Mouse (Mus musculus) mouse embryonic stem cell (cell line): ENCODE data around the gene Rsph3a.
"Not testable (repeated sequence)": the region's sequence is repeated elsewhere in the genome, so short reads cannot be mapped to it uniquely, and the experiment has no call there.

Source experiments
- in situ Hi-C, 2 experiments: fragments of 300-500 bp; cut with MboI; formaldehyde crosslinking; loops; 1 replicate in 1 of 2; 3 replicates in 1 of 2; pipeline ENCODE4 v1.14.3; 2019 to 2020; ENCODE audit warnings: low sequenced_read_pairs in 2 of 2, low pct_unique_long_range_greater_than_20kb in 1 of 2, mixed read lengths in 1 of 2; ENCODE audit not compliant: unreplicated experiment in 1 of 2

Rsph3a gene

DNA sequence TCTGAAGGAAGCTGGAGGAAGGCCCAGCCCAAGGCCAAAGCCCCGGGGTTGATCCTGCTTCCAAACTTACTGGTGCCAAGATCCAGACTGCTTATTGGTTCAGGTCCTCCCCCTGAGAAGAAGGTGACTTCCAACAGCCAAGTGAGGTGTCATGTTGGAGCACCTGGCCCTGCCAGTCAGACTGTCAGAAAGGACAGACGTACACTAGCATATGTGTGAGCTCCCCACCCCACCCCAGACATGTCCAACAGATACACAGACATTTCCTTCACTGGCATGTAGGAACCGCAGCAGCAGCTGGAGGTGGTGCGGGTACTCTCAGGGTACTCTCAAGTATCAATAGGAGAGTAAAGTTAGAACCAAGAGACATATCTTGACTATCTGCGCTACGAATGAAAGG, 61.4 kb downstream of the Rsph3a start:
- in situ Hi-C loops = not testable (repeated sequence)

- in situ Hi-C loops = not testable (repeated sequence)
Observed at GRCm38 (mm10) chr17:8009565-8009964, 64.2 kb downstream of the Rsph3a start.

- in situ Hi-C loops = not testable (repeated sequence)
Observed at GRCm38 (mm10) chr17:8013974-8014373, 68.6 kb downstream of the Rsph3a start.

DNA sequence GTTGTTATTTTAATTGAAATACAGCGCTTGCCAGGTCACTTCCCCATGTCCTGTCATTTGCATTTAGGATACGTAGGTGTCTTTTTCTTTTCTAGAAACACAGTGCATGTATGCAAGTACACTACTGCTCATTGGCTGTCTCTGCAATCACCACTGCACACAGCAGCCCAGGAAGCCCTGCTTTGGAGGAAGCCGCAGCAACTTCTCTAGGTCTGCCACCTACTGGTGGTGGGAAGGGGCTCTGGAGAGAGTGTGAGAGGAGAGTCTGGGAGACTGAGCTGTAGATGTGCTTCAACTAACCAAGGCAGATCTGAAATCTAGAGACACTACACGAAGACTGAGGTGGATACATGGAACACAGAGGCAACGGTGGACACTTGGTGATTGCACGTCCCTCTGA, 77.3 kb downstream of the Rsph3a start:
- in situ Hi-C loops = not testable (repeated sequence)

DNA sequence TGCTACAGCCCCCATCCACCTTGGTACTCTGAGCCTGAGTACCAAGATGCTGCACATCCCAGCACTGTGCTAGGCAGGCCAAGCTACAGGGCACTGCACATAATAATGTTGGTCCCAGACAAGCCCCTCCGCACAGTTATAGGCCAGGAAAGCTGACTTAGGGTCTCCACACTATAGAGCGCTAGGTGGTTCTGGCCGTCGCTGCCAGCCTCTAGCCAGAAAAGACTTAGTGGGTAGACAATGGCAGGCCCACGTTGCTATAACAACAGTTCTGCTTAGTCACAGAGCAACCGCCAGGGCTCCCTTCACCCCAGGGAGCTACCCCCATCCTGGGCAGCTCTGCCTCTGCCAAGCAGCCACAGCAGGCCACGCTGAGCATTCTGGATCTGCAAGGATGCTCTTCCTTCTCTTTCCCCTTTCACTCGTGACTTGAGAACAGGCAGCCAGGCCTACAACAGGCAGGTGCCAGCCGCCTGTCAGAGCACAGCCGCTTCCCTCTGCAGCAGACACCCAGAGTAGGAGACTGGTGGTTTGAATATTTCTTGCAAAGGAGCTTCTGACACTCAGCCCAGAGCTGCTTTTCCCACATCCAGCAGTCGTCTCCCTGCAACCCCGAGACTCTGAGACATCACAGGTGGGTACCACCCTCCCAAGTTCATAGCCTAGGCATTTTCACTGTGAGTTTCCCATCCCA, 82.2 kb downstream of the Rsph3a start:
- in situ Hi-C loops = not testable (repeated sequence)
